Mouse (Mus musculus) heart, adult 18-20 months (tissue): ENCODE measurements at regions not wholly inside any gene's neighbourhood (a gene's known extent, or its start where the extent isn't known, plus 50 kb on each side); places are given as distances from the start of the nearest gene placed in this dataset.
"Not testable (repeated sequence)": the region's sequence is repeated elsewhere in the genome, so short reads cannot be mapped to it uniquely, and the experiment has no call there.

Experiments used
- DNase-seq, 2 experiments: peaks; one replicate each; pipeline ENCODE4 v3.0.0; 2021 to 2022; ENCODE audit warnings: mixed read lengths in 1 of 2

GRCm38 (mm10) chr17:94866630-94867029 lies 116.8 kb upstream of the Mettl4 start:
- no peak for DNase-seq

- peak; percentile 70 to 80 for DNase-seq
Observed at GRCm38 (mm10) chr17:94864531-94865318, 114.9 kb upstream of the Mettl4 start.

- not testable (repeated sequence) for DNase-seq
Observed at GRCm38 (mm10) chr17:94854698-94855097, 104.9 kb upstream of the Mettl4 start.

DNA sequence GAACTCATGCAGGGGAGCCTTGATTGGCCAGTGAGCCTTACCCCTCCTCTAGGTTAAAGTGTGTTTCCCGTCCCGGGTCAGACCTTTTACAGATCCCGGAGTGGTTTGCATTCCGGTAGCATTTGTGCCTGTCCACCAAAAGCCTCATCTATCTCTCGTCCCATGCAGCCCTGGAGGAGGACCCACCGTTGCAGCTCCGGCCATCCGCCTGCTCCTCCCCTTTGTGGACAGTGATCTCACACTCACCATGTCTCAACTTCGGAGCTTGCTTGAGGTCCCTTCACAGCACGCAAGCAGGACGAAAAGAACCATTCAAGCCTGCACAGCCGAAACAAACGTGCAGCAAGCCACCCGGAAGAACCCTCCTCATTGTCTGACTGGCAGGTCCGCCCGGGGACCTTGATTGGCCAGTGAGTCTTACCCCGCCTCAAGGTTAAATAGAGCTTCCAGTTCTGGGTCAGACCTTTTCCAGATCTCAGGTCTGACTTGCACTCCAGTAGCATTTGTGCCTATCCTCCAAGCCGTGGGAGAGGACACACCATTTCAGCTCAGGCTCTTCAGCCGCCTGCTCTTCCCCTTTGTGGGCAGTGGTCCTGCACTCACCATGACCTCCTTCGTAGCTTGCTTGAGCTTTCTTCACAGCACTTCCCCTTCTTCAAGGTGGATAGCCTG lies 84.8 kb upstream of the Mettl4 start:
- DNase-seq, result peak; percentile 87 to 89

- not testable (repeated sequence) for DNase-seq
Observed at GRCm38 (mm10) chr17:94834067-94834445, 84.2 kb upstream of the Mettl4 start.

DNA sequence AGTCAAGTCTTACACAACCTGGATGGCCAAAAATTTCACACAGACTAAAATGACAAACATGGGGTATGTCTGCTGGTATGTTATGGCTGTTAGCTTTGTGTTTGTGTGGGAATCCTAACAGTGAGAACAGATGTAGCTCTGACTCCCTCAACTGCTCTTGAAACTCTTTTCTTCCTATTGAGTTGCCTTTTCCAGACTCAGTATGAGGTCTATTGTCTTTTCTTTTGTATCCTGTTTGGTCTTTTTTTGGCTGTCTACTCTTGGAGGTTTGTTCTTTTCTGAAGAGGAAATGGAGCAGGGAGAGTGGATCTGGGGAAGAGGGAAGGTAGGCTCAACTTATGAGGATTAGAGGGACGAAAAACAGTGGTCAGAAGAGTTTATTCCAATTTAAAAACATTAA lies 76.6 kb upstream of the Mettl4 start:
- not testable (repeated sequence) for DNase-seq

DNA sequence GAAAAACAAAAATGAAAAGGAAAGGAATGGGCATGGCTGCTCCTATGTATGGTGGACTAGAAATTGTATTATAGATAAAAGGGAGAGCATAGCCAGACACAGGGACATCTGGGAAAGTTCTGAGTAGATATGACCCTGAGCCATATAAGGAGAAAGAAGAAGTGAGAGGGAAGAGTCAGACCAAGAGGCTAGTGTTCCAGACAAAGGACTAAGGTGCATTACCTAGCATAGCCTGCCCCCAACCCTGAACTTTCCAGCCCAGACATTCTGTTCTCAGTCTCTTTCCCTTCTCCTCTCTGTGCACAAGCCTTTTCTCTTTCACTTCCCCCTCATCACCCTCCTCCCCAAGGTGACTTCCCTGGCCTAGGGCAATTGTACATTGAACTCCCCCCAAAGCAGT lies 58.9 kb upstream of the Mettl4 start:
- DNase-seq, result no peak
